Mouse (Mus musculus) fat pad, adult 2 months (tissue): Measurements from ENCODE around the gene H2-DMb2.

Experiments
- DNase-seq: peaks from one replicate; pipeline ENCODE4 v3.0.0-alpha.2; 2011; ENCODE audit warnings: low read depth, low spot score; ENCODE audit errors: extremely low read depth

Gene H2-DMb2

GRCm38 (mm10) chr17:34143033-34143432 lies at the start of gene H2-DMb2:
H2-DMb2 (plus strand) TSS chr17:34143307.
- no peak for DNase-seq

GRCm38 (mm10) chr17:34094283-34095035 lies 48.6 kb upstream of the H2-DMb2 start:
- DNase-seq, result no peak

- DNase-seq, result no peak
Measured at GRCm38 (mm10) chr17:34096497-34097010, 46.6 kb upstream of the H2-DMb2 start.

- DNase-seq, result no peak
Measured at GRCm38 (mm10) chr17:34097272-34097671, 45.8 kb upstream of the H2-DMb2 start.

GRCm38 (mm10) chr17:34098709-34099479 lies 44.2 kb upstream of the H2-DMb2 start:
- DNase-seq, result no peak

GRCm38 (mm10) chr17:34099531-34099930 lies 43.6 kb upstream of the H2-DMb2 start:
- DNase-seq, result no peak

GRCm38 (mm10) chr17:34101185-34101584 lies 41.9 kb upstream of the H2-DMb2 start:
- no peak for DNase-seq

- no peak for DNase-seq
Measured at GRCm38 (mm10) chr17:34101604-34102032, 41.5 kb upstream of the H2-DMb2 start.

GRCm38 (mm10) chr17:34102831-34103230 lies 40.3 kb upstream of the H2-DMb2 start:
- DNase-seq, result no peak

- DNase-seq, result no peak
Measured at GRCm38 (mm10) chr17:34104804-34105203, 38.3 kb upstream of the H2-DMb2 start.

GRCm38 (mm10) chr17:34106555-34106954 lies 36.6 kb upstream of the H2-DMb2 start:
- DNase-seq, result no peak

GRCm38 (mm10) chr17:34107109-34107867 lies 35.8 kb upstream of the H2-DMb2 start:
- no peak for DNase-seq

GRCm38 (mm10) chr17:34108460-34108859 lies 34.6 kb upstream of the H2-DMb2 start:
- DNase-seq, result no peak

GRCm38 (mm10) chr17:34109038-34109805 lies 33.9 kb upstream of the H2-DMb2 start:
- no peak for DNase-seq

- no peak for DNase-seq
Measured at GRCm38 (mm10) chr17:34109806-34110195, 33.3 kb upstream of the H2-DMb2 start.

- no peak for DNase-seq
Measured at GRCm38 (mm10) chr17:34110309-34110708, 32.8 kb upstream of the H2-DMb2 start.

GRCm38 (mm10) chr17:34114114-34114513 lies 29.0 kb upstream of the H2-DMb2 start:
- no peak for DNase-seq

- no peak for DNase-seq
Measured at GRCm38 (mm10) chr17:34116736-34117370, 26.3 kb upstream of the H2-DMb2 start.

GRCm38 (mm10) chr17:34117421-34118112 lies 25.5 kb upstream of the H2-DMb2 start:
- no peak for DNase-seq
